Mouse (Mus musculus) spleen, adult 2 months (tissue): ENCODE data around the gene Ptpn4.

Source experiments
- CTCF ChIP-seq: fragments of 200-500 bp; IDR thresholded peaks from 2 replicates; pipeline ENCODE4 v1.5.1; 2011; ENCODE audit warnings: mild to moderate bottlenecking, inconsistent platforms; ENCODE audit not compliant: insufficient read depth, insufficient read length, insufficient replicate concordance; ENCODE audit errors: extremely low read depth
- POLR2A ChIP-seq: fragments of 200-500 bp; IDR thresholded peaks from 2 replicates; pipeline ENCODE4 v1.6.1; 2011; ENCODE audit warnings: low read depth, low read length, inconsistent platforms

DNA sequence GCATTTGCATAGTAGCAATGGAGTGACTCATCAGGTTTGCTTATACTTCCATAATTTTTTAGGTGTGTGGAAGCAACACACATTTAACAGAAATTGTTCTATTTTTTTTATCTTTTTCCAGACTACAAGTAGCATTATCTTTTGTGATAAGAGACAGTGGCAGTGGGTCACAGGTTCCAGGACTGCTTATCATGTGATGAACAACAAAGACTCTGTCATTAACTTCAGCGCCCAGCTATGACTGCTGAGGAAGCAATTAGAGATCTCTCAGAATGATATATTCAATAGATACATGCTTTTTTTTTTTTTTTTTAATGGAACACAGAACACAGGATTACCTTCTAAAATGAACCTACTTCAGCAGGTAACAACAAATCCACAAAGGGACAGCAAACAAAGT is 207.0 kb downstream of the Ptpn4 start:
- no peak for TF ChIP-seq CTCF
- TF ChIP-seq POLR2A, result no peak
